Mouse (Mus musculus): ENCODE results near the gene Trpc4. TPM values are rescaled to one million over a fixed set of nuclear protein-coding genes. Genes with fewer than 3 reads are reported as not detected.

The Trpc4 gene
- not detected for polyA plus RNA-seq (2012; fragmentation: generic; extraction: Trizol)

DNA sequence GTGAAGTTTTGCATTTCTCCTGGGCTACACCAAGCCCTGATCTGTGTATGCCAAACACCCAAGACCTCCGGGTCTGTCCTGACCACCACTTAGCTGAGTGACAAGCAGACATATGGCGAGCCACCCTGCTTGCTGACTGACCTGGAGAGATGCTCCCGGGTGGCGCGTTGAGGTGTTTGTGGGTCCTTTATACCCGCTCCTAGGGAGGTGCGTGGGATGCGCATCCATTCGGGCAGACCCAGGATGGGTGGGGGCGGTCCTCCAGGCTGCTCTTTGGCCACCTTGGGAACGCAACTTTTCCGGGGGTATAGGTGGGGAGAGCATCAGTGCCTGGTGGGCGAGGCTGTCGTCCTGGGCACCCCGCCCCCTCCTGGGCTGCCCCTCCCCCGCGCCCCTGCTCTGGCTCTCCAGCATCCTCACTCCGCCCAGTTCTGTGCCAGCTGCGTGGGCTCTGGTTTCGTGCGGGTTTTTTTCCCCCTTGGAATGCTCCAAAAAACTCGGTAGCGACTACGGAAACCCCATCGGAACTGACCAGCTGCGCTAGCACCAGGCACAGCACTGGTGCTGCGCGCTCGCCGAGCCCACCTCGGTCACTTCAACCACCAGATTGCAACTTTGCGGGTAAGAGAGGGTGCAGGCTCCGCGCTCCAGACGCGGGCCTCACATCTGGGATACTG, at the start of gene Trpc4:
Gene Trpc4 (plus strand): TSS at position 397 of the 677 bp plus-strand sequence.
- Histone ChIP-seq H3K4me3 (no peak within 1 kb of the TSS), H3K4me2 (ENCODE audit: low read depth) (no peak within 1 kb of the TSS), H3ac (ENCODE audit: control insufficient read depth, insufficient read length) (no peak within 1 kb of the TSS), H3K79me2 (ENCODE audit: control insufficient read depth, insufficient read depth) (no peaks in the 10 kb centered on the region), H3K36me3 (ENCODE audit: control insufficient read depth, insufficient read depth) (no peaks in the 10 kb centered on the region), H3K27me3 (ENCODE audit: control insufficient read depth, insufficient read depth, insufficient read length) (peaks cover 12% of the 10 kb centered on the region)
- TF ChIP-seq TCF12 (IDR thresholded peaks at IDR 0.05; ENCODE audit: insufficient read depth, poor library complexity, severe bottlenecking) (no peak), MYOD1 (IDR thresholded peaks at IDR 0.05; ENCODE audit: control insufficient read depth in 1 of 3, insufficient read length in 2 of 3, low read depth in 2 of 3) (no peak), REST (IDR thresholded peaks at IDR 0.05; ENCODE audit: insufficient read depth, insufficient read length) (no peak), MAX (IDR thresholded peaks at IDR 0.05; ENCODE audit: low read depth) (no peak), TCF3 (IDR thresholded peaks at IDR 0.05; ENCODE audit: insufficient read length, low read depth) (no peak)

DNA sequence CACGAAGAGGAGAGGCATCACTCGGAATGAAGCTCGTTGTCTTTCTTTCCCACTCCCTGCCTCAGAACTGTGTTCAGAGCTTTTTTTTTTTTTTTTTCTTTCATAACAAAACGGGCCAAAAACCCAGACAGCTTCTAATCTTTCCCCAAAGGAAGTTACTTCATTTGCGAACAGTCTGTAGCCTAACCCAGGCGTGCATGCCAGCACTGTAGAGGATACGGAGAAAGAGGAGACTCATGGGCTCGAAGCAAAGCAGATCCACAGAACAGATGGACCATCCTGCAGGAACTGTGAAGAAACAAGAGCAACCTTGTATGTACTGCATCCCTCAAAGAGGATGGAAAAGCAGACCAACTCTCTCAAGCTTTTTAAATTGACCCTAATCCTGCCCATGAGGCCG, 44.3 kb upstream of the Trpc4 start:
- H3K4me2 ChIP-seq (ENCODE audit: low read depth): no peak overlapping the region
- no peaks in the 10 kb centered on the region for H3K79me2 ChIP-seq (ENCODE audit: control insufficient read depth, insufficient read depth)
- TF ChIP-seq TCF12 (IDR thresholded peaks at IDR 0.05; ENCODE audit: insufficient read depth, poor library complexity, severe bottlenecking) (no peak), CEBPB (IDR thresholded peaks at IDR 0.05; ENCODE audit: insufficient read depth, poor library complexity, severe bottlenecking) (no peak), REST (IDR thresholded peaks at IDR 0.05; ENCODE audit: insufficient read depth, insufficient read length) (no peak), POLR2A (IDR thresholded peaks at IDR 0.05; ENCODE audit: insufficient read length, low read depth) (no peak), USF1 (IDR thresholded peaks at IDR 0.05; ENCODE audit: low read depth) (no peak), SRF (IDR thresholded peaks at IDR 0.05; ENCODE audit: control insufficient read depth, insufficient read length, low read depth) (no peak), MYOD1 (IDR thresholded peaks at IDR 0.05; ENCODE audit: control insufficient read depth in 1 of 3, insufficient read length in 2 of 3, low read depth in 2 of 3) (no peak), E2F4 (IDR thresholded peaks at IDR 0.05; ENCODE audit: insufficient read depth) (no peak), MYOG (IDR thresholded peaks at IDR 0.05; ENCODE audit: control insufficient read depth in 1 of 3, insufficient read depth in 1 of 3, insufficient read length in 2 of 3, low read depth in 2 of 3) (no peak), POLR2AphosphoS2 (IDR thresholded peaks at IDR 0.05; ENCODE audit: insufficient read length, low read depth) (no peak)
- no peaks in the 10 kb centered on the region for H3K36me3 ChIP-seq (ENCODE audit: control insufficient read depth, insufficient read depth)
- H3K27me3 ChIP-seq (ENCODE audit: control insufficient read depth, insufficient read depth, insufficient read length): peaks cover 15% of the 10 kb centered on the region
- H3K4me3 ChIP-seq: no peak overlapping the region
- no peak overlapping the region for H3ac ChIP-seq (ENCODE audit: control insufficient read depth, insufficient read length)

DNA sequence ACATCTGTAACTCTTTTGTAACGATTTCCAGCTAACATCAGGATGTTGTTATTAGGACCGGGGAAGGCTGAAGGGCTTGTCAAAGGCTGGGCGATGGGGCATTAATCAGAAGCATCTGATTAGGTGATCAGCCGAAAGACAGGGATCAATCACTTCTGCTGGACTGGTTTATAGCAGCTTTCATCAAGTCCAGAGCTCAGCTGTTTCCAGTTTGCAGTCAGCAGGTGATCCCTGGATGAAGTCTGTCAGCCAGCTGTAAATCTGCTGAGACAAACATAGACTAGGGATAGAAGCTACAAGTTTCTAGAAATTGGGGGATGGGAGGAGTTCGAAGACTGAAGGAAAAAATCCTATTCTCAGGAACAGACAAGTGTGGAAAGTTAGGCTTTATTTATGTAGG, 20.5 kb upstream of the Trpc4 start:
- Histone ChIP-seq H3K27me3 (ENCODE audit: control insufficient read depth, insufficient read depth, insufficient read length) (no peaks in the 10 kb centered on the region), H3K79me2 (ENCODE audit: control insufficient read depth, insufficient read depth) (no peaks in the 10 kb centered on the region), H3K4me2 (ENCODE audit: low read depth) (no peak overlapping the region), H3ac (ENCODE audit: control insufficient read depth, insufficient read length) (no peak overlapping the region), H3K4me3 (no peak overlapping the region), H3K36me3 (ENCODE audit: control insufficient read depth, insufficient read depth) (no peaks in the 10 kb centered on the region)
- TF ChIP-seq E2F4 (IDR thresholded peaks at IDR 0.05; ENCODE audit: insufficient read depth) (no peak), CEBPB (IDR thresholded peaks at IDR 0.05; ENCODE audit: insufficient read depth, poor library complexity, severe bottlenecking) (no peak), SRF (IDR thresholded peaks at IDR 0.05; ENCODE audit: control insufficient read depth, insufficient read length, low read depth) (no peak), TCF3 (IDR thresholded peaks at IDR 0.05; ENCODE audit: insufficient read length, low read depth) (no peak), MYOG (IDR thresholded peaks at IDR 0.05; ENCODE audit: control insufficient read depth in 1 of 3, insufficient read depth in 1 of 3, insufficient read length in 2 of 3, low read depth in 2 of 3) (no peak), REST (IDR thresholded peaks at IDR 0.05; ENCODE audit: insufficient read depth, insufficient read length) (no peak), MYOD1 (IDR thresholded peaks at IDR 0.05; ENCODE audit: control insufficient read depth in 1 of 3, insufficient read length in 2 of 3, low read depth in 2 of 3) (no peak), POLR2AphosphoS2 (IDR thresholded peaks at IDR 0.05; ENCODE audit: insufficient read length, low read depth) (no peak), MAX (IDR thresholded peaks at IDR 0.05; ENCODE audit: low read depth) (no peak)

DNA sequence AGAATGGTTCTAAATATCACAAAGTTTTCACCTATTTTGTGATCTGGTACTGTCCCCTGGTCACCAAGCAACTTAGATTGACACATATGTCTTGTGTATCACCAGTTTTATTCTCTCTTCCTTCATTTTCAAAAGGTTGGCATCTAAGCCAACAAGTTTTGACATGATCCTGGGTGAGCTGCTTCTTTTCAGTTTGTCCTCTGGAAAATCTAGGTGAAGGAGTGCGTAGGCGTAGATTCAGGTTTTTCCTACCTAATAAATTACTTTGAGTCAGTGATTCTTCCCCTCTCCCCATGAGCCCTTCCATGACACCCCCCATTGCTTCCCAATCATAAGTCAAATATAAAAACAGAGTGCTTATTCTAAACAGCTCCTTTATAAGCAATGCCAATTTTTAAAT, 14.5 kb upstream of the Trpc4 start:
- TF ChIP-seq MYOD1 (IDR thresholded peaks at IDR 0.05; ENCODE audit: control insufficient read depth in 1 of 3, insufficient read length in 2 of 3, low read depth in 2 of 3) (no peak), POLR2AphosphoS2 (IDR thresholded peaks at IDR 0.05; ENCODE audit: insufficient read length, low read depth) (no peak), MAX (IDR thresholded peaks at IDR 0.05; ENCODE audit: low read depth) (no peak), E2F4 (IDR thresholded peaks at IDR 0.05; ENCODE audit: insufficient read depth) (no peak), TCF12 (IDR thresholded peaks at IDR 0.05; ENCODE audit: insufficient read depth, poor library complexity, severe bottlenecking) (no peak), REST (IDR thresholded peaks at IDR 0.05; ENCODE audit: insufficient read depth, insufficient read length) (no peak), USF1 (IDR thresholded peaks at IDR 0.05; ENCODE audit: low read depth) (no peak), SRF (IDR thresholded peaks at IDR 0.05; ENCODE audit: control insufficient read depth, insufficient read length, low read depth) (no peak), TCF3 (IDR thresholded peaks at IDR 0.05; ENCODE audit: insufficient read length, low read depth) (no peak), CEBPB (IDR thresholded peaks at IDR 0.05; ENCODE audit: insufficient read depth, poor library complexity, severe bottlenecking) (no peak), POLR2A (IDR thresholded peaks at IDR 0.05; ENCODE audit: insufficient read length, low read depth) (no peak), MYOG (IDR thresholded peaks at IDR 0.05; ENCODE audit: control insufficient read depth in 1 of 3, insufficient read depth in 1 of 3, insufficient read length in 2 of 3, low read depth in 2 of 3) (no peak)
- H3K4me2 ChIP-seq (ENCODE audit: low read depth): no peak overlapping the region
- H3K27me3 ChIP-seq (ENCODE audit: control insufficient read depth, insufficient read depth, insufficient read length): no peaks in the 10 kb centered on the region
- no peak overlapping the region for H3K4me3 ChIP-seq
- H3K36me3 ChIP-seq (ENCODE audit: control insufficient read depth, insufficient read depth): no peaks in the 10 kb centered on the region
- no peaks in the 10 kb centered on the region for H3K79me2 ChIP-seq (ENCODE audit: control insufficient read depth, insufficient read depth)
- no peak overlapping the region for H3ac ChIP-seq (ENCODE audit: control insufficient read depth, insufficient read length)

Measured in myocyte (in vitro differentiated cells).